Mouse (Mus musculus) neural tube, embryonic 11.5 days (tissue): ENCODE data around the gene Slc16a12. TPM values are rescaled to one million over a fixed set of nuclear protein-coding genes. Genes with fewer than 3 reads are reported as not detected.
A peak's percentile ranks its signal among the peaks of the same experiment; 100 is the strongest.

Source experiments
- ATAC-seq: fragments of 200-750 bp; cut with Nextera tagmentation; 2 replicates; pipeline ENCODE4 v1.8.0; 2017; ENCODE audit warnings: moderate number of reproducible peaks, mild to moderate bottlenecking, moderate TSS enrichment, moderate library complexity; ENCODE audit not compliant: insufficient read depth, low FRiP score, low TSS enrichment
- DNase-seq: peaks from one replicate; pipeline ENCODE4 v3.0.0-alpha.2; 2015; ENCODE audit warnings: low spot score
- H3K27ac ChIP-seq: fragments of 300-500 bp; sonication (generic); 2 replicates; pipeline ENCODE4 v1.5.1; 2014; ENCODE audit warnings: low read depth, mild to moderate bottlenecking, low read length
- H3K27me3 ChIP-seq: fragments of 300-500 bp; sonication (generic); 2 replicates; pipeline ENCODE4 v1.6.1; 2014; ENCODE audit warnings: mild to moderate bottlenecking, low read length, mixed read lengths; ENCODE audit not compliant: control insufficient read depth, insufficient read depth
- H3K36me3 ChIP-seq: fragments of 300-500 bp; sonication (generic); 2 replicates; pipeline ENCODE4 v1.6.1; 2014; ENCODE audit warnings: mild to moderate bottlenecking, low read length, moderate library complexity, mixed read lengths; ENCODE audit not compliant: control insufficient read depth, insufficient read depth
- H3K4me1 ChIP-seq: fragments of 300-500 bp; sonication (generic); 2 replicates; pipeline ENCODE4 v1.6.1; 2014; ENCODE audit warnings: low read length, mixed read lengths; ENCODE audit not compliant: control insufficient read depth, insufficient read depth
- H3K4me2 ChIP-seq: fragments of 300-500 bp; sonication (generic); 2 replicates; pipeline ENCODE4 v1.6.1; 2014; ENCODE audit warnings: low read depth, mild to moderate bottlenecking, moderate library complexity
- H3K4me3 ChIP-seq: fragments of 300-500 bp; sonication (generic); 2 replicates; pipeline ENCODE4 v1.5.1; 2014; ENCODE audit warnings: low read depth, low read length
- H3K9ac ChIP-seq: fragments of 300-500 bp; sonication (generic); 2 replicates; pipeline ENCODE4 v1.6.1; 2014; ENCODE audit warnings: mild to moderate bottlenecking, low read length
- H3K9me3 ChIP-seq: fragments of 300-500 bp; sonication (generic); 2 replicates; pipeline ENCODE4 v1.6.1; 2016; ENCODE audit warnings: low read length; ENCODE audit not compliant: control insufficient read depth
- WGBS: fragments of 180-500 bp; shearing (Covaris S2); extraction: QIAGEN DNeasy Blood & Tissue Kit; methylation state at CpG from one replicate; pipeline ENCODE4 v1.1.7; 2014; 5-methylcytosine and 5-hydroxymethylcytosine counted together
- polyA plus RNA-seq: library from polyadenylated mRNA; unstranded; fragments of >200 nt; fragmentation: Nextera tagmentation; extraction: Ambion mirVana; gene quantifications from 2 replicates; pipeline ENCODE4 v1.2.1, GENCODE M21; 2014

Gene Slc16a12
- polyA plus RNA-seq, 1 experiment from 2014 or later, result 1.3 TPM

GRCm38 (mm10) chr19:34678428-34678827 lies 68.7 kb downstream of the Slc16a12 start:
- no peak for DNase-seq
- ATAC-seq, result no peak
- Histone ChIP-seq H3K27me3 (no peaks in the 10 kb centered on the region), H3K4me1 (no peaks in the 10 kb centered on the region), H3K4me3 (no peak overlapping the region), H3K9me3 (no peaks in the 10 kb centered on the region), H3K36me3 (no peaks in the 10 kb centered on the region), H3K27ac (no peak overlapping the region), H3K4me2 (no peak overlapping the region), H3K9ac (no peak overlapping the region)
- 88% methylated on average over 4 of the region's 4 CpGs for WGBS

DNA sequence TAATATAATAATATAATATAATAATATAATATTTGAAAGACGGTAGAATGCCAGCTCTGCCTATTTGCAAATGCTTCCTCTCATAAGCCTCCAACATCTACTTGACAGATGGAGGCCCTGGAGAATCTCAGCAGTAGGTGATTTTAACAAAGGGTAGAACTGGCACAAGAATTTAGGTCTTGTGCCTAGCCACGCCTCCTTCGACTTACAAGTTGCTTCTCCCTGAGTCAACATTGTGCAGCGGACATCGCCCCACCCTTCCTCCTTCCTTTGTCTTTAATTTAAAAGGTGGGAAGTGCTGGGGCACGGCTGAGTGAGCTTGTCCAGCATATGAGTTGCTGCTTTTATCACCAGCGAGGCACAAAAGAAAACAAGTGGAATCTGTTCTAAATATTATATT lies 73.6 kb downstream of the Slc16a12 start:
- no peaks in the 10 kb centered on the region for H3K9me3 ChIP-seq
- no peak overlapping the region for H3K27ac ChIP-seq
- no peak for ATAC-seq
- H3K9ac ChIP-seq, result no peak overlapping the region
- H3K27me3 ChIP-seq, result no peaks in the 10 kb centered on the region
- no peaks in the 10 kb centered on the region for H3K4me1 ChIP-seq
- 74% methylated on average over 7 of the region's 7 CpGs for WGBS
- no peak overlapping the region for H3K4me2 ChIP-seq
- no peak overlapping the region for H3K4me3 ChIP-seq
- no peak for DNase-seq
- H3K36me3 ChIP-seq, result no peaks in the 10 kb centered on the region

GRCm38 (mm10) chr19:34666127-34666526 lies 81.0 kb downstream of the Slc16a12 start:
- H3K27me3 ChIP-seq, result no peaks in the 10 kb centered on the region
- no peak for ATAC-seq
- no peak overlapping the region for H3K4me2 ChIP-seq
- 3% methylated on average over 5 of the region's 5 CpGs for WGBS
- H3K4me1 ChIP-seq, result no peaks in the 10 kb centered on the region
- H3K9ac ChIP-seq, result no peak overlapping the region
- H3K36me3 ChIP-seq, result no peaks in the 10 kb centered on the region
- no peaks in the 10 kb centered on the region for H3K9me3 ChIP-seq
- peak; percentile 78 for DNase-seq
- H3K4me3 ChIP-seq, result no peak overlapping the region
- no peak overlapping the region for H3K27ac ChIP-seq

- no peak overlapping the region for H3K4me2 ChIP-seq
- no peak overlapping the region for H3K27ac ChIP-seq
- no peaks in the 10 kb centered on the region for H3K36me3 ChIP-seq
- H3K4me1 ChIP-seq, result no peaks in the 10 kb centered on the region
- no peak overlapping the region for H3K4me3 ChIP-seq
- whole genome bisulfite sequencing, result 54% methylated on average over 5 of the region's 5 CpGs
- DNase-seq (no peak), ATAC-seq (no peak)
- H3K9ac ChIP-seq, result no peak overlapping the region
- H3K9me3 ChIP-seq, result no peaks in the 10 kb centered on the region
- no peaks in the 10 kb centered on the region for H3K27me3 ChIP-seq
Measured at GRCm38 (mm10) chr19:34662740-34663139, 84.3 kb downstream of the Slc16a12 start.

GRCm38 (mm10) chr19:34662067-34662507 lies 85.0 kb downstream of the Slc16a12 start:
- peak; percentile 70 for DNase-seq
- 20% methylated on average over 13 of the region's 13 CpGs for WGBS

DNA sequence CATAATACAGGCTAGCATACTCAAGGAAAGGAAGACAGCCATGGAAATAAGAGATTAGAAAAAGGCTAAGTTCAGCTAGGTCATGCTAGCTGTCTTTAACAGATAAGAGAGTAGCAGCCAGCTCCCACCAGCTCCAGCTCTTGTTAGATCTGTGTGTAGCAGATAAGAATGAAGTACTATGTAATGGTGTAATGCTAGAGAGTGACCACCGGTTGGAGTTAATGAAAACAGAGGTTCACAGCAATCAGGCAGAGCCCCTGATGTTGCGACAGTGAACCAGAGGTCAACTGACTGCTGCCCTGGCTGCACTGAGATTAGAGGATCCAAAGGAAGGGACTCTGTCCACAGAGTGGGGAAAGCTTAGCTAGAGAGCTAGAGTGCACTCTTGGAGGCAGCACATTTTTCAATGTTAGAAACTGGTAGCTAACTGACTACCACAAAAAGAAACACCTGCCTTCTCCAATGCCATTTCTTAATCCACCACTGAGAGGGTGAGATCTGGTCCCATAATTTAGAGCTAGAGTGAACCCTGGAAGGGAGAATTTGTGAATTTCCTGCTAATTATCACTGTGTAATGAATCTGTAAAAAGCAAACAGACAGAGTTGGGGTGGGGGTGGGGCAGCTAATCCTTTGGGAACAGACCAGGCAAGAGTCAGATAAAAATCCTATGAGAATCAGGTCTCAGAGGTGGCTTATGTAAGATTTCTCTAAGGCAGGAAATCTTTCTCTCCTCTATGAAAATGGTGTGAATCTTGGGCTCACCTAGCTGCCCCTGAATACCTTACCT lies 90.4 kb downstream of the Slc16a12 start:
- ATAC-seq (no peak), DNase-seq (no peak)
- 34% methylated on average over 2 of the region's 2 CpGs for WGBS
- no peak overlapping the region for H3K9ac ChIP-seq
- no peak overlapping the region for H3K4me2 ChIP-seq
- no peaks in the 10 kb centered on the region for H3K4me1 ChIP-seq
- H3K9me3 ChIP-seq, result no peaks in the 10 kb centered on the region
- H3K36me3 ChIP-seq, result no peaks in the 10 kb centered on the region
- no peak overlapping the region for H3K27ac ChIP-seq
- H3K27me3 ChIP-seq, result no peaks in the 10 kb centered on the region
- no peak overlapping the region for H3K4me3 ChIP-seq

More at GRCm38 (mm10) chr19:34662067-34662507, 85.0 kb downstream of the Slc16a12 start:
- no peak overlapping the region for H3K27ac ChIP-seq
- no peak overlapping the region for H3K9ac ChIP-seq
- peak; percentile 83 for ATAC-seq
- H3K4me2 ChIP-seq, result peak overlapping the region; percentile 26; the same call in 1 of the 2 replicates
- H3K4me3 ChIP-seq, result 0 out of 2 replicates have a peak overlapping the region, but pooled peaks have one; percentile 11
- no peaks in the 10 kb centered on the region for H3K36me3 ChIP-seq
- no peaks in the 10 kb centered on the region for H3K4me1 ChIP-seq
- H3K27me3 ChIP-seq, result no peaks in the 10 kb centered on the region
- H3K9me3 ChIP-seq, result no peaks in the 10 kb centered on the region

GRCm38 (mm10) chr19:34655227-34655805 lies 91.8 kb downstream of the Slc16a12 start:
- WGBS, result 92% methylated on average over 10 of the region's 10 CpGs
- Histone ChIP-seq H3K27ac (no peak overlapping the region), H3K9ac (no peak overlapping the region), H3K4me1 (no peaks in the 10 kb centered on the region), H3K36me3 (no peaks in the 10 kb centered on the region), H3K9me3 (no peaks in the 10 kb centered on the region), H3K27me3 (no peaks in the 10 kb centered on the region), H3K4me2 (no peak overlapping the region), H3K4me3 (no peak overlapping the region)
- DNase-seq (no peak), ATAC-seq (no peak)

- Histone ChIP-seq H3K9ac (no peak overlapping the region), H3K36me3 (no peaks in the 10 kb centered on the region), H3K4me1 (no peaks in the 10 kb centered on the region), H3K9me3 (no peaks in the 10 kb centered on the region), H3K4me3 (no peak overlapping the region), H3K27ac (no peak overlapping the region), H3K27me3 (no peaks in the 10 kb centered on the region), H3K4me2 (no peak overlapping the region)
- WGBS, result 84% methylated on average over 6 of the region's 6 CpGs
- ATAC-seq (no peak), DNase-seq (no peak)
Measured at GRCm38 (mm10) chr19:34650997-34651396, 96.1 kb downstream of the Slc16a12 start.

DNA sequence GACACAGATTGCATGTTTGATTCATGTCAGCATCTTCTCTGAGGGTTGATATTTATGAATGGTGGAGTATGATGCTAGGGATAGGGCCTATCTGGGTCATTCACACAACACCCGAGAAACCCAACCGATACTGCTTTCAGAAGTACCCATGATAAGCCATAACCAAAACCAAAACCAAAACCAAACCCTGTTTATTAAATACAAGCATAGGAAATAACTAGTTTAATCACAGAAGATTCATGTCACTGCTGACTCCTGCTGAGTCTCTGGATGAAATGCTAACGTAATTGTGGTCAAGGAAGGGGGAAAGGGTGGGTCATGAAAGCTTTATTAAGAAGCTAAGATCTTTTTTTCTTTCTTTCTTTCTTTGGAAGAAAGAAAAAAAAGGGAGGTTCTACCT lies 96.8 kb downstream of the Slc16a12 start:
- H3K4me1 ChIP-seq, result no peaks in the 10 kb centered on the region
- no peak overlapping the region for H3K4me2 ChIP-seq
- no peak overlapping the region for H3K9ac ChIP-seq
- no peak overlapping the region for H3K4me3 ChIP-seq
- ATAC-seq (no peak), DNase-seq (no peak)
- no peaks in the 10 kb centered on the region for H3K9me3 ChIP-seq
- H3K27me3 ChIP-seq, result no peaks in the 10 kb centered on the region
- 90% methylated on average over 3 of the region's 3 CpGs for WGBS
- no peak overlapping the region for H3K27ac ChIP-seq
- no peaks in the 10 kb centered on the region for H3K36me3 ChIP-seq
